Mouse (Mus musculus) ES-Bruce4 (cell line): ENCODE data around the gene 1700020D05Rik.

ENCODE experiments used
- CTCF ChIP-seq: IDR thresholded peaks from one replicate; pipeline ENCODE4 v1.8.1; 2011; ENCODE audit warnings: low read depth, low read length
- POLR2A ChIP-seq: IDR thresholded peaks from one replicate; pipeline ENCODE4 v1.8.1; 2011; ENCODE audit warnings: low read length; ENCODE audit not compliant: insufficient read depth

GRCm38 (mm10) chr19:5494314-5494713 is 9.3 kb downstream of the 1700020D05Rik start:
- TF ChIP-seq POLR2A: no peak
- TF ChIP-seq CTCF: no peak
